Mouse (Mus musculus): ENCODE data around the gene Plekha1.

Plekha1 gene

GRCm38 (mm10) chr7:130959868-130960267, 94.3 kb downstream of the Plekha1 start:
- no peak for DNase-seq (ENCODE audit: low spot score)

- no peak for DNase-seq (ENCODE audit: low spot score)
Measured at GRCm38 (mm10) chr7:130961429-130961828, 95.9 kb downstream of the Plekha1 start.
